Mouse (Mus musculus): Measurements from ENCODE around the gene Bub1.

The Bub1 gene

GRCm38 (mm10) chr2:127831401-127832102, at the start of gene Bub1:
Bub1 (minus strand) TSS chr2:127831865.
- DNase-seq (ENCODE audit: low spot score in 2 of 2): peak; percentile 89 to 96

DNA sequence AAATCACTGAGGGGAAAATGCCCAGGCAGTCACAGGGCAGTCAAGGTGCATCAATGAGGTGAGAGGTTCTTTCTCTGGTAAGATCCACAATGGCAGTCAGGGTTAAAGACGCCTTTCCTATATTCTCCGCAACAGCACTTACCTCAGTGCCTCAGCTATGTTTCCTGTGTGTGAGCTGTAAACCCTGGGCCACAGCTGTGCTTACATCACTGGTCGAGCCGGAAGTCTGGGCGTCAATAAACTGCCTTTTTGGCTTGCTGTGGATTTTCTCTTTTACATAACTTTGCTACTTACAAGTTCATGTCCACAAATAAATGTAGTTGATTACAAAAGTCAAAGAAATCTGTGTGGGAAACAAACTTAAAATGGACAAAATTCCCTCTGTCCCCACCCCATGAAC, 49.4 kb upstream of the Bub1 start:
- DNase-seq (ENCODE audit: low spot score in 2 of 2): peak; percentile 12 to 23

DNA sequence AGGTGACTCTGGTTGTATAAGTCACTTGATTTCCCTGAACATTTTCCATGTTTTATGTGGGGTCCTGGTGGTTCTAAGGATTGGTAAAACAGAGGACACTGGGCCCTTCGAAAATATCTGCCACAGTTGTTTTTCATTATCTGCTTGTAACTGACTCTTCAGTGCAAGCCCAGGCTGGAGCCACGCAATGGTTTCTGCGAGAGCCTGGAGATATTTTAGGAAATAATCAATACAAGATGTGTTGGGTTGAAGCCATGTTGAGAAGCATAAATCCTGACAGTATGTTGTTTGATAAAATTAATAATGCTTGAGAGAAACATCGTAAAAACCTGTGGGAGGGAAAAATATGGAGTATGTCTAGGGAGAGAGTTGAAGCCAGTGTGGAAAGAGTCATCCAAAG, 32.7 kb upstream of the Bub1 start:
- no peak for DNase-seq (ENCODE audit: low spot score in 2 of 2)

- DNase-seq (ENCODE audit: low spot score in 2 of 2): no peak
Observed at GRCm38 (mm10) chr2:127854332-127854991, 22.8 kb upstream of the Bub1 start.

GRCm38 (mm10) chr2:127850371-127850770, 18.7 kb upstream of the Bub1 start:
- DNase-seq (ENCODE audit: low spot score in 2 of 2): no peak

GRCm38 (mm10) chr2:127846571-127846970, 14.9 kb upstream of the Bub1 start:
- no peak for DNase-seq (ENCODE audit: low spot score in 2 of 2)

DNA sequence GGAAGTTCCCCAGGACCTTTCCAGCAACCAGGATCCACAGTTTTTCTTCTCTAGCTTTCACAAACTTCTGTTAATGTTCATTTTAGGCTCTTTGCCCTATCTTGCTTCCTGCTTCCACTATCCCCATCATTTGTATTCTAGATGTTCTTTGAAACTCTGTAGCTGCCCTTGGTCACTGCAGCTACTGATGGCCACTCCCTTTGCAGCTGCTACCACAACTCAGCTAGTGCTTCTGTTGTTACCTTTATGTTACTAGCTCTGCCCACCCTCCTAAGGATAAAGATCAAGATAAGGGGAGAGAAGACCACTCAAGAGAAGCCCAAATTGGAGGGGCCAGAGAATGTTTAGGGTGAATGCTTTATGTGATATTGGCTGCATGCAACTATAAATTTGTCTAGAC, 14.3 kb upstream of the Bub1 start:
- no peak for DNase-seq (ENCODE audit: low spot score in 2 of 2)

- no peak for DNase-seq (ENCODE audit: low spot score in 2 of 2)
Observed at GRCm38 (mm10) chr2:127845346-127845982, 13.8 kb upstream of the Bub1 start.

- no peak for DNase-seq (ENCODE audit: low spot score in 2 of 2)
Observed at GRCm38 (mm10) chr2:127842421-127842820, 10.8 kb upstream of the Bub1 start.

- DNase-seq (ENCODE audit: low spot score in 2 of 2): no peak
Observed at GRCm38 (mm10) chr2:127841402-127841801, 9.7 kb upstream of the Bub1 start.

DNA sequence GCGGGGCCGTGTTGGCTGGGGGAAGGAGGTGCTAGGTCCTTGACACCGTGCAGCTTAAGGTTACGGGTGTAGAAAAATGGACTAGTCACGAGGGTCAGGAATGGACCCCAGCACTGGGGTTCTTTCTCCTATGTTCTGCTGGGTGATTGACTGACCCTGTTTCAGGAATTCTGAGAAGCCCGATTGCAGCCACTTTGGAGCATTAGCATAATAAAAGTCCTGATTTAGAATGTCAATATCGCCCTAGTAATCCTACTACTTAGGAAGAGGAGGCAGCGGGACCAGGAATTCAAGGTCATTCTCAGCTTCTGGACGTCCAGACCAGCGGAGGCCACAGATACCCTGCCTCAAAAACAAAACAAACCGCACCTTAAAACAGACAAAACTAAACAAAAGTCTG, 7.8 kb upstream of the Bub1 start:
- DNase-seq (ENCODE audit: low spot score in 2 of 2): no peak

DNA sequence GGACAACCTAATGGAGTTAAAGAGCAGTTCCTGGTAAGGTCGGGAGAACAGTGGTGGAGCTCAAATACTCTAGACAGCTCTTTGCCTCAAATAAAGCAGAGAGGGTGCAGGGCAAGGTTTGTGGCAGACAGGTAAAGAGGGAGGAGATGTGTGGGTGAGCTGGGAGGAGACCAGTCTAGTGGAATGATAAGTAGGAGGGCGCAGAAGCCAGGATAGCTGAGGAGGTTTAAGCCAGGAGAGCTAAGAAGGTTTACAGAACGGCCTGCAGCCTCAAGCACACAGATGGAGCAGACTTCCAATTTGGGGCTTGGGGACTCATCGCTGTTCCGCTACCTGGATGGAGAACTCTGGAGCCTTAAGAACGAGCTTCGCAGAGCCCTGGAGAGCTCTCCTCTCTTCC, 6.9 kb upstream of the Bub1 start, which contains the start of gene Acoxl:
Acoxl (plus strand) TSS at position 301 of the 400 bp plus-strand sequence.
- DNase-seq (ENCODE audit: low spot score in 2 of 2): no peak

GRCm38 (mm10) chr2:127832833-127833190, 1.1 kb upstream of the Bub1 start:
- peak in 1 of 2 experiments; percentile 47 for DNase-seq (ENCODE audit: low spot score in 2 of 2)

GRCm38 (mm10) chr2:127832103-127832832, 603 bp upstream of the Bub1 start:
- no peak for DNase-seq (ENCODE audit: low spot score in 2 of 2)

DNA sequence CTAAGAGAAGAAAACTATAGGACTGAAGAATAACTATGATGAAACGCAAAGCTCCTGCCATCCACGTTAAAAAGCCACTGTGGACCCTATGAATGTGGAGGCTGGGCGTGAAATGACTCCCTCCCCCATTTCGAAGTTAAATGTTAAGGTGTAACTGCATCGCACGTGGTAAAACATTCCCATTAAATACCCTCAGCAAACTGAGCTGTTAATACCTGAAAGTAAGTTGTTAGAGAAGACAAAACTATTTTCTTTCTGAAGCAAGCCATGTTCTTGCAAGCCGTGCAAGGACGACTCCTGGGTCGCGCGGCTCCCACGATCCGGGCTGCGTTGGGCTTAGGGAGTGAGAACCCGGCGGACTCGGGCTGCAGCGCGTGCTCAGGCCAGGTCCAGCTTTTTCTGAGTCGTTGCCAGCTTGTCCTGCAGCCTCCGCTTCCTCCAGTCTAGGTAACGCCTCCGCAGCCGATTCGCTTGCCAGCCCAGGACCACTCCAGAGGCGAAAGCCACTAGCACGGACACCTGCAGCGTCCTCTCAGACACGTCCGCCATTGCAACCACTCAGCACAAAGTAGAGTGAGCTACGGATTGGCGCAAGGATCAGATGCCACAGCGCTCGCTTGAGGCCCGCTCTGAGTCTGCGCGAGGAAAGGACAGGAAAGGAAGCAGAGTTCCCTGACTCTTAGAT, 39.6 kb downstream of the Bub1 start, which contains the start of gene Mtln:
Mtln (minus strand) TSS at position 570 of the 685 bp plus-strand sequence.
- peak; percentile 73 to 74 for DNase-seq (ENCODE audit: low spot score in 2 of 2)

GRCm38 (mm10) chr2:127789651-127790270, 41.9 kb downstream of the Bub1 start:
- DNase-seq (ENCODE audit: low spot score in 2 of 2): no peak

DNA sequence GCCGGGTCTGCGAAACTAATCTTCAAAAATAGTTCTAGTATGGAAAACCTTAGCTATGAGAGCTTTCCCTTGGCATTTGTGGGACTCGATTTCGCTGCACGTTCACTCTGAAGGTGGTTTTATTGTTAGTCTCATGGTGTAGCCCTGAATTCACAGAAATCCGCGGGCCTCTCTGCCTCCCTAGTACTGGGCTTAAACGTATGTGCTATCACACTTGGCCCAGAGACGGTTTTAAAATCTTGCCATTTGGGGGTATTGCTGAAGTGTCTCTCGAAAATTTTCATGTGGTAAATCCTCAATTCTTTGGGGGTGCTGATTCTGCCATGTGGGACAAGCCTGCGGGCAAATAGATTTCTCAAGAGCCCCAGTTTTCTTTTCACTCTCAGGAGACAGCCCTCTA, 42.5 kb downstream of the Bub1 start:
- DNase-seq (ENCODE audit: low spot score in 2 of 2): peak in 1 of 2 experiments; percentile 6

GRCm38 (mm10) chr2:127788440-127789116, 43.1 kb downstream of the Bub1 start, which contains the start of gene Nphp1:
Nphp1 (minus strand) TSS chr2:127788897.
- peak; percentile 68 to 80 for DNase-seq (ENCODE audit: low spot score in 2 of 2)

DNA sequence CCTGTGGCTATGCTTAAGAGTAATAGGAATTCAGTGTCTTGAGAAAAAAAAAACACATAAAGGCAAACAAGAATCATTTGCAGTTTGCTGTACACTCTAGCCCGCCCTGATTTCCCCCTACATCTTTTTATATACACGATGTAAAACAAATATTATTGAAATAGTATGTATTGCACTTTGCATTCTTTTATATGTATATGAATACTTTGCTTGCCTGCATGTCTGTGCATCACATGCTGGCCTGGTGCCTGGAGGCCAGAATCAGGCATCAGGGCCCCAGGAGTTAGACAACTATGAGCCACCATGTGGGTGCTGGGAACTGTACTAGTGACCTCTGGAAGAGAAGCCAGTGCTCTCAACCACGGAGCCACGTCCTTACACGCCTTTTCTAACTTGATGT, 44.4 kb downstream of the Bub1 start:
- DNase-seq (ENCODE audit: low spot score in 2 of 2): no peak

GRCm38 (mm10) chr2:127778451-127778850, 53.2 kb downstream of the Bub1 start:
- no peak for DNase-seq (ENCODE audit: low spot score in 2 of 2)

All from thymus, postnatal 10 days (tissue).